Mouse (Mus musculus): ENCODE results near the gene Olfr714. TPM values are rescaled to one million over a fixed set of nuclear protein-coding genes. Genes with fewer than 3 reads are reported as not detected.
"Not testable (repeated sequence)": the region's sequence is repeated elsewhere in the genome, so short reads cannot be mapped to it uniquely, and the experiment has no call there.

Gene Olfr714
- total RNA-seq (2021), result not detected
- long read RNA-seq, experiment 1, result 0 reads
- long read RNA-seq, experiment 2, result 0 reads

GRCm38 (mm10) chr7:107070681-107071080 is at the start of gene Olfr714:
Gene Olfr714, plus strand, starts transcription at chr7:107070981.
- no peak for DNase-seq (ENCODE audit: low spot score in 2 of 2)

GRCm38 (mm10) chr7:107030874-107031273 is 39.9 kb upstream of the Olfr714 start, which contains the start of gene Olfr713:
Gene Olfr713, plus strand, starts transcription at chr7:107031174.
- DNase-seq (ENCODE audit: low spot score in 2 of 2), result no peak

GRCm38 (mm10) chr7:107039934-107040563 is 30.7 kb upstream of the Olfr714 start:
- no peak for DNase-seq (ENCODE audit: low spot score in 2 of 2)

- no peak for DNase-seq (ENCODE audit: low spot score in 2 of 2)
Measured at GRCm38 (mm10) chr7:107043136-107043535, 27.6 kb upstream of the Olfr714 start.

GRCm38 (mm10) chr7:107044407-107044806 is 26.4 kb upstream of the Olfr714 start:
- DNase-seq (ENCODE audit: low spot score in 2 of 2), result no peak

GRCm38 (mm10) chr7:107045833-107046232 is 24.9 kb upstream of the Olfr714 start:
- DNase-seq (ENCODE audit: low spot score in 2 of 2), result peak; percentile 8 to 55

- no peak for DNase-seq (ENCODE audit: low spot score in 2 of 2)
Measured at GRCm38 (mm10) chr7:107047578-107047977, 23.2 kb upstream of the Olfr714 start.

- no peak for DNase-seq (ENCODE audit: low spot score in 2 of 2)
Measured at GRCm38 (mm10) chr7:107092920-107093319, 22.1 kb downstream of the Olfr714 start, which contains the start of gene Olfr17. Gene Olfr17, plus strand, starts transcription at chr7:107093220.

- not testable (repeated sequence) for DNase-seq (ENCODE audit: low spot score in 2 of 2)
Measured at GRCm38 (mm10) chr7:107110269-107110668, 39.5 kb downstream of the Olfr714 start, which contains the start of gene Olfr715b. Gene Olfr715b, minus strand, starts transcription at chr7:107110369.

Other genes with a start within 250 kb of the Olfr714 start
- not detected for gene Olfr702, start 237.1 kb upstream of the Olfr714 start, total RNA-seq (2021)
- gene Olfr703, start 227.6 kb upstream of the Olfr714 start, total RNA-seq (2021), result not detected
- not detected for gene Olfr704, start 207.8 kb upstream of the Olfr714 start, total RNA-seq (2021)
- gene Olfr705, start 194.1 kb upstream of the Olfr714 start, total RNA-seq (2021), result not detected
- not detected for gene Olfr706, start 182.8 kb upstream of the Olfr714 start, total RNA-seq (2021)
- not detected for gene Olfr707, start 169.7 kb upstream of the Olfr714 start, total RNA-seq (2021)
- not detected for gene Olfr1532-ps1, start 163.0 kb upstream of the Olfr714 start, total RNA-seq (2021)
- not detected for gene Olfr709-ps1, start 138.8 kb upstream of the Olfr714 start, total RNA-seq (2021)
- not detected for gene Olfr710, start 122.7 kb upstream of the Olfr714 start, total RNA-seq (2021)
- gene Olfr6, start 107.0 kb upstream of the Olfr714 start, total RNA-seq (2021), result under 1 TPM in 1 of 2 experiments, not detected in 1; 0.05 TPM
- gene Olfr711, start 95.5 kb upstream of the Olfr714 start, total RNA-seq (2021), result not detected
- not detected for gene Olfr2, start 64.9 kb upstream of the Olfr714 start, total RNA-seq (2021)
- gene Olfr713, start 39.8 kb upstream of the Olfr714 start, total RNA-seq (2021), result not detected
- not detected for gene Olfr17, start 22.2 kb downstream of the Olfr714 start, total RNA-seq (2021)
- gene Olfr715b, start 39.4 kb downstream of the Olfr714 start, total RNA-seq (2021), result not detected
- not detected for gene Olfr715, start 60.1 kb downstream of the Olfr714 start, total RNA-seq (2021)
- not detected for gene Olfr716, start 67.3 kb downstream of the Olfr714 start, total RNA-seq (2021)
- not detected for gene Nlrp14, start 96.0 kb downstream of the Olfr714 start, total RNA-seq (2021)
- gene Rbmxl2, start 138.5 kb downstream of the Olfr714 start, total RNA-seq (2021), result not detected

Measured in layer of hippocampus, postnatal 14 days (tissue).